Mouse (Mus musculus): ENCODE measurements around the gene Kif18a. TPM values are rescaled to one million over a fixed set of nuclear protein-coding genes. Genes with fewer than 3 reads are reported as not detected.

Kif18a gene
- polyA plus RNA-seq, 1 experiment from 2014 or later, result 16.7 TPM

DNA sequence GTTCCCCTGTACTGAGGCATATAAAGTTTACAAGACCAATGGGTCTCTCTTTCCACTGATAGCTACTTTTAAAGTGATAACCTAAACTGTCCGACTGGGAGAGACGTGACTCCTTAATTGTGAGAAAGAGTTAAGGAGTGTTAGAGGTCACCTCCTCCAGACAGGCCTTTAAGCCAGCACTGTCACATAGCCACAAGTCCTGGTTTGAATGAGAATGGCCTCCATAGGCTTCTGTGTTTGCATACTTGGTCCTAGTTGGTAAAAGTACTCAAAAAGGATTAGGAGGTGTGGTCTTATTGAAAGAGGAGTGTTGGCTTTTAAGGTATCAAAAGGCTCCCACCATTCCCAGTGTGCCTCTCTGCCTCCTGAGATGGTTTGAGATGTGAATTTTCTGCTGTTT, 94.3 kb downstream of the Kif18a start:
- H3K27ac ChIP-seq, result no peak overlapping the region
- no peaks in the 10 kb centered on the region for H3K36me3 ChIP-seq
- H3K4me2 ChIP-seq, result no peak overlapping the region
- no peak for ATAC-seq (ENCODE audit: insufficient read depth, low FRiP score, low read depth)
- no peak overlapping the region for H3K9ac ChIP-seq
- no peaks in the 10 kb centered on the region for H3K4me1 ChIP-seq
- WGBS, result 26% methylated on average over 2 of the region's 2 CpGs
- H3K4me3 ChIP-seq (replicated peaks), result no peak overlapping the region
- no peaks in the 10 kb centered on the region for H3K9me3 ChIP-seq
- no peaks in the 10 kb centered on the region for H3K27me3 ChIP-seq (replicated peaks)

DNA sequence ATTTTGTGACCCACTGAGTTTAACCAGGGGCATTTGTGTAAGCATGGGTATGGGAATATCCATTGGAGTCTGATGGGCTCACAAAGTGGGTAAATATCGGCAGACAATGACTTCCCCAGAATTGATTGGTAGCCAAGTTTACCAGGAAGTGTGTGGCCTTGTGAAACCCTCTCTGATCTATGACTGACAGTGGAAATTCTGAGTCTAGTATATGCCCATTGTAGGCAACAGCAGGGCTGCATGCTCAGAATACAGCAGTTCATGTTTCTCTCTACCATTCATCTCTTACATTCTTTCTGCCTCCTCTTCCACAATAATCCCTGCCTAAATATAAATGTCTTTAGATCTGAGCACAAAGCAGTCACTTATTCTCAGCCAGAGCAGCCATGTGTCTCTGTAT, 103.5 kb downstream of the Kif18a start:
- Histone ChIP-seq H3K9me3 (no peaks in the 10 kb centered on the region), H3K27ac (no peak overlapping the region), H3K27me3 (replicated peaks) (no peaks in the 10 kb centered on the region), H3K4me2 (no peak overlapping the region), H3K4me1 (no peaks in the 10 kb centered on the region), H3K4me3 (replicated peaks) (no peak overlapping the region), H3K36me3 (no peaks in the 10 kb centered on the region), H3K9ac (no peak overlapping the region)
- no peak for ATAC-seq (ENCODE audit: insufficient read depth, low FRiP score, low read depth)
- WGBS, result 78% methylated on average over 1 of the region's 1 CpGs

DNA sequence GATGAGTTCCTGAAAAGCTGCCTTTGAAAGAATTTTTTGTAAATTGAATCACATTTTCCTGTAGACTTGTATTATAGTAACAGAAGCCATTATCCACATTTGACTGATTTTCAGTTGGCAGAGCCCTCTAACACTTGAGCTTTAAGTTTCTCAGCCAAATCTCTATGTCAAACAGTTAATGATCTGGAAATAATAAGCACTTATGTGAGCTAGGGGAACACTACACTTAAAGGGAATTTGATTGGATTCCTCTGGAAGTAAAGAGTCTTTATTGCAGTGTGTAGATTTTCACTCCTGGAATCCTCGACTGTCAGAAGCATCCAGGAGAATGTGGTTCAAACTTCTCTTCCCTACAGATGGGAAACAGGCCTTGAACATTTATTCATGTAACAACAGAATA, 105.7 kb downstream of the Kif18a start:
- H3K4me1 ChIP-seq, result no peaks in the 10 kb centered on the region
- no peaks in the 10 kb centered on the region for H3K27me3 ChIP-seq (replicated peaks)
- H3K9ac ChIP-seq, result no peak overlapping the region
- no peak overlapping the region for H3K27ac ChIP-seq
- H3K36me3 ChIP-seq, result no peaks in the 10 kb centered on the region
- no peak overlapping the region for H3K4me3 ChIP-seq (replicated peaks)
- H3K9me3 ChIP-seq, result no peaks in the 10 kb centered on the region
- WGBS, result 45% methylated on average over 1 of the region's 1 CpGs
- no peak overlapping the region for H3K4me2 ChIP-seq
- ATAC-seq (ENCODE audit: insufficient read depth, low FRiP score, low read depth), result no peak

GRCm38 (mm10) chr2:109388733-109389132, 108.2 kb downstream of the Kif18a start:
- Histone ChIP-seq H3K9ac (no peak overlapping the region), H3K36me3 (no peaks in the 10 kb centered on the region), H3K4me1 (no peaks in the 10 kb centered on the region), H3K27me3 (replicated peaks) (no peaks in the 10 kb centered on the region), H3K9me3 (no peaks in the 10 kb centered on the region), H3K4me2 (no peak overlapping the region), H3K4me3 (replicated peaks) (no peak overlapping the region), H3K27ac (no peak overlapping the region)
- no peak for ATAC-seq (ENCODE audit: insufficient read depth, low FRiP score, low read depth)
- WGBS, result 74% methylated on average over 5 of the region's 5 CpGs

- Histone ChIP-seq H3K9ac (no peak overlapping the region), H3K27me3 (replicated peaks) (no peaks in the 10 kb centered on the region), H3K4me3 (replicated peaks) (no peak overlapping the region), H3K4me1 (no peaks in the 10 kb centered on the region), H3K9me3 (no peaks in the 10 kb centered on the region), H3K4me2 (no peak overlapping the region), H3K36me3 (no peaks in the 10 kb centered on the region), H3K27ac (no peak overlapping the region)
- no peak for ATAC-seq (ENCODE audit: insufficient read depth, low FRiP score, low read depth)
- 45% methylated on average over 1 of the region's 1 CpGs for WGBS
These were observed 109.4 kb downstream of the Kif18a start for GRCm38 (mm10) chr2:109389977-109390376.

Other genes with a start within 250 kb of the Kif18a start
- gene Mettl15, start within 50 bp of the Kif18a start, polyA plus RNA-seq (2015; fragmentation: Nextera tagmentation; extraction: Ambion mirVana), result 12.1 and 12.7 TPM in 2 replicates

Data from stomach, embryonic 15.5 days (tissue).